Mouse (Mus musculus) limb, embryonic 11.5 days (tissue): ENCODE results near the gene Il1rl1. TPM values are rescaled to one million over a fixed set of nuclear protein-coding genes. Genes with fewer than 3 reads are reported as not detected.

Source experiments
- ATAC-seq: fragments of 200-750 bp; cut with Nextera tagmentation; 2 replicates; pipeline ENCODE4 v1.8.0; 2017; ENCODE audit warnings: low read depth; ENCODE audit not compliant: insufficient number of reproducible peaks, low FRiP score, low TSS enrichment
- DNase-seq: peaks from one replicate; pipeline ENCODE4 v3.0.0-alpha.2; 2015; ENCODE audit warnings: low spot score
- H3K27ac ChIP-seq: fragments of 300-500 bp; sonication (generic); replicated peaks from 2 replicates; pipeline ENCODE4 v1.5.1; 2014; ENCODE audit warnings: low read depth, mild to moderate bottlenecking, low read length
- H3K27me3 ChIP-seq: fragments of 300-500 bp; sonication (generic); 2 replicates; pipeline ENCODE4 v1.6.1; 2014; ENCODE audit warnings: mild to moderate bottlenecking, low read length, mixed read lengths; ENCODE audit not compliant: control insufficient read depth, insufficient read depth
- H3K36me3 ChIP-seq: fragments of 300-500 bp; sonication (generic); 2 replicates; pipeline ENCODE4 v1.6.1; 2014; ENCODE audit warnings: mild to moderate bottlenecking, low read length, moderate library complexity, mixed read lengths; ENCODE audit not compliant: control insufficient read depth, insufficient read depth
- H3K4me1 ChIP-seq: fragments of 300-500 bp; sonication (generic); 2 replicates; pipeline ENCODE4 v1.6.1; 2014; ENCODE audit warnings: low read length, mixed read lengths; ENCODE audit not compliant: control insufficient read depth, insufficient read depth
- H3K4me2 ChIP-seq: fragments of 300-500 bp; sonication (generic); 2 replicates; pipeline ENCODE4 v1.6.1; 2014; ENCODE audit warnings: low read depth, mild to moderate bottlenecking, moderate library complexity; ENCODE audit not compliant: severe bottlenecking
- H3K4me3 ChIP-seq: fragments of 300-500 bp; sonication (generic); 2 replicates; pipeline ENCODE4 v1.5.1; 2014; ENCODE audit warnings: low read depth, low read length
- H3K9ac ChIP-seq: fragments of 300-500 bp; sonication (generic); 2 replicates; pipeline ENCODE4 v1.6.1; 2014; ENCODE audit warnings: mild to moderate bottlenecking, low read length
- H3K9me3 ChIP-seq: fragments of 300-500 bp; sonication (generic); 2 replicates; pipeline ENCODE4 v1.6.1; 2016; ENCODE audit warnings: low read length; ENCODE audit not compliant: control insufficient read depth
- WGBS: fragments of 180-500 bp; shearing (Covaris S2); extraction: QIAGEN DNeasy Blood & Tissue Kit; methylation state at CpG from one replicate; pipeline ENCODE4 v1.1.7; 2014; 5-methylcytosine and 5-hydroxymethylcytosine counted together
- polyA plus RNA-seq: library from polyadenylated mRNA; unstranded; fragments of >200 nt; fragmentation: Nextera tagmentation; extraction: Ambion mirVana; gene quantifications from 2 replicates; pipeline ENCODE4 v1.2.1, GENCODE M21; 2014

Il1rl1 gene
- polyA plus RNA-seq, 1 experiment from 2014 or later = 0.12 TPM

- ATAC-seq (no peak), DNase-seq (peak; percentile 14)
- H3K27ac ChIP-seq = no peak overlapping the region
- no peaks in the 10 kb centered on the region for H3K27me3 ChIP-seq
- 62% methylated on average over 4 of the region's 4 CpGs for WGBS
- no peak overlapping the region for H3K9ac ChIP-seq
- no peak overlapping the region for H3K4me3 ChIP-seq
- H3K36me3 ChIP-seq = no peaks in the 10 kb centered on the region
- H3K4me2 ChIP-seq = no peak overlapping the region
- no peaks in the 10 kb centered on the region for H3K4me1 ChIP-seq
- H3K9me3 ChIP-seq = no peaks in the 10 kb centered on the region
These were observed 47.4 kb downstream of the Il1rl1 start for GRCm38 (mm10) chr1:40476756-40477155.

- no peaks in the 10 kb centered on the region for H3K9me3 ChIP-seq
- no peak overlapping the region for H3K4me3 ChIP-seq
- H3K36me3 ChIP-seq = no peaks in the 10 kb centered on the region
- no peaks in the 10 kb centered on the region for H3K4me1 ChIP-seq
- ATAC-seq (no peak), DNase-seq (no peak)
- no peak overlapping the region for H3K27ac ChIP-seq
- no peaks in the 10 kb centered on the region for H3K27me3 ChIP-seq
- H3K4me2 ChIP-seq = no peak overlapping the region
- WGBS = 81% methylated on average over 6 of the region's 6 CpGs
- no peak overlapping the region for H3K9ac ChIP-seq
These were observed 50.1 kb downstream of the Il1rl1 start for GRCm38 (mm10) chr1:40479505-40479923.

GRCm38 (mm10) chr1:40494594-40494993 is 65.2 kb downstream of the Il1rl1 start:
- WGBS = 90% methylated on average over 4 of the region's 4 CpGs
- Histone ChIP-seq H3K27ac (no peak overlapping the region), H3K4me2 (no peak overlapping the region), H3K4me3 (no peak overlapping the region), H3K36me3 (no peaks in the 10 kb centered on the region), H3K9ac (no peak overlapping the region), H3K4me1 (no peaks in the 10 kb centered on the region), H3K27me3 (no peaks in the 10 kb centered on the region), H3K9me3 (no peaks in the 10 kb centered on the region)
- ATAC-seq (no peak), DNase-seq (no peak)

GRCm38 (mm10) chr1:40499708-40500107 is 70.3 kb downstream of the Il1rl1 start:
- H3K4me1 ChIP-seq = no peaks in the 10 kb centered on the region; the same call in 1 of the 2 replicates
- no peak overlapping the region for H3K4me3 ChIP-seq

GRCm38 (mm10) chr1:40501126-40501525 is 71.8 kb downstream of the Il1rl1 start:
- H3K4me2 ChIP-seq = no peak overlapping the region
- 84% methylated on average over 4 of the region's 4 CpGs for WGBS

More at GRCm38 (mm10) chr1:40499708-40500107, 70.3 kb downstream of the Il1rl1 start:
- H3K36me3 ChIP-seq = no peaks in the 10 kb centered on the region
- 75% methylated on average over 1 of the region's 1 CpGs for WGBS
- ATAC-seq (no peak), DNase-seq (no peak)
- H3K9ac ChIP-seq = no peak overlapping the region
- H3K27me3 ChIP-seq = no peaks in the 10 kb centered on the region
- no peaks in the 10 kb centered on the region for H3K9me3 ChIP-seq
- H3K27ac ChIP-seq = no peak overlapping the region
- no peak overlapping the region for H3K4me2 ChIP-seq

GRCm38 (mm10) chr1:40501546-40502398 is 72.4 kb downstream of the Il1rl1 start:
- Histone ChIP-seq H3K4me1 (no peaks in the 10 kb centered on the region; the same call in 1 of the 2 replicates), H3K36me3 (no peaks in the 10 kb centered on the region), H3K4me2 (no peak overlapping the region), H3K27ac (no peak overlapping the region), H3K9ac (no peak overlapping the region), H3K9me3 (no peaks in the 10 kb centered on the region), H3K27me3 (no peaks in the 10 kb centered on the region), H3K4me3 (no peak overlapping the region)
- WGBS = 91% methylated on average over 11 of the region's 11 CpGs
- DNase-seq (no peak), ATAC-seq (no peak)

More at GRCm38 (mm10) chr1:40501126-40501525, 71.8 kb downstream of the Il1rl1 start:
- DNase-seq = no peak
- H3K36me3 ChIP-seq = no peaks in the 10 kb centered on the region
- H3K27me3 ChIP-seq = no peaks in the 10 kb centered on the region
- H3K4me3 ChIP-seq = no peak overlapping the region
- ATAC-seq = no peak
- H3K9me3 ChIP-seq = no peaks in the 10 kb centered on the region
- H3K4me1 ChIP-seq = no peaks in the 10 kb centered on the region; the same call in 1 of the 2 replicates
- H3K9ac ChIP-seq = no peak overlapping the region
- no peak overlapping the region for H3K27ac ChIP-seq

- Histone ChIP-seq H3K36me3 (no peaks in the 10 kb centered on the region), H3K27me3 (no peaks in the 10 kb centered on the region), H3K9ac (no peak overlapping the region), H3K4me3 (no peak overlapping the region), H3K4me2 (no peak overlapping the region), H3K9me3 (no peaks in the 10 kb centered on the region), H3K27ac (no peak overlapping the region), H3K4me1 (no peaks in the 10 kb centered on the region; the same call in 1 of the 2 replicates)
- ATAC-seq = no peak
- WGBS = 81% methylated on average over 5 of the region's 5 CpGs
- DNase-seq = no peak
These were observed 75.2 kb downstream of the Il1rl1 start for GRCm38 (mm10) chr1:40504548-40504947.
